Mouse (Mus musculus): ENCODE measurements around the gene Rnf157. TPM values are rescaled to one million over a fixed set of nuclear protein-coding genes. Genes with fewer than 3 reads are reported as not detected.
"Not testable (repeated sequence)": the region's sequence is repeated elsewhere in the genome, so short reads cannot be mapped to it uniquely, and the experiment has no call there.

Gene Rnf157
- polyA plus RNA-seq, 1 experiment from 2014 or later, result 15.9 TPM

GRCm38 (mm10) chr11:116426852-116427575 lies 14.2 kb upstream of the Rnf157 start:
- Histone ChIP-seq H3K9ac (replicated peaks; ENCODE audit: low read length) (no peak overlapping the region), H3K4me3 (ENCODE audit: low read depth, low read length) (no peak overlapping the region), H3K4me2 (ENCODE audit: low read depth, low read length) (no peak overlapping the region), H3K27me3 (ENCODE audit: control insufficient read depth, insufficient read depth, low read length) (no peaks in the 10 kb centered on the region), H3K36me3 (replicated peaks; ENCODE audit: control insufficient read depth, insufficient read depth, low read depth, low read length) (no peaks in the 10 kb centered on the region), H3K27ac (replicated peaks; ENCODE audit: low read depth, low read length) (no peak overlapping the region), H3K9me3 (replicated peaks; ENCODE audit: control insufficient read depth, low read length) (no peaks in the 10 kb centered on the region), H3K4me1 (ENCODE audit: control insufficient read depth, insufficient read depth, low read length) (no peaks in the 10 kb centered on the region)
- ATAC-seq (replicated peaks; ENCODE audit: insufficient number of reproducible peaks, low FRiP score, low TSS enrichment, low read depth), result no peak
- 71% methylated on average over 6 of the region's 6 CpGs for WGBS
- no peak for DNase-seq (ENCODE audit: low spot score)

DNA sequence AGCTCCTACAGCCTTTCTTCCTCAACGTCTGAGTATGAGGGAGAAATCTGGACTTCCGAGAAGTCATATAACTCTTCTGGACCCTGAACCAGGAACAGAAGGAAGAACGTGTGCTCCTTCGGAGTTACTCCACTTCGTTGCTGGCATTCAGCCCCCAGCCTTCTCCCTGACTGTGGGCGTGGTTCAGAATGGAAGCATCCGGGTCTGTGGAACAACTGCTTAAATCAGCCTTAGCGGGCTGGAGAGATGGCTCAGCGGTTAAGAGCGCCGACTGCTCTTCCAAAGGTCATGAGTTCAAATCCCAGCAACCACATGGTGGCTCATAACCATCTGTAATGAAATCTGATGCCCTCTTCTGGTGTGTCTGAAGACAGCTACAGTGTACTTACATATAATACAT lies 13.5 kb upstream of the Rnf157 start:
- not testable (repeated sequence) for H3K4me3 ChIP-seq (ENCODE audit: low read depth, low read length); H3K4me2 ChIP-seq (ENCODE audit: low read depth, low read length); H3K4me1 ChIP-seq (ENCODE audit: control insufficient read depth, insufficient read depth, low read length); H3K27ac ChIP-seq (replicated peaks; ENCODE audit: low read depth, low read length); ATAC-seq (replicated peaks; ENCODE audit: insufficient number of reproducible peaks, low FRiP score, low TSS enrichment, low read depth); H3K9me3 ChIP-seq (replicated peaks; ENCODE audit: control insufficient read depth, low read length); H3K9ac ChIP-seq (replicated peaks; ENCODE audit: low read length); H3K27me3 ChIP-seq (ENCODE audit: control insufficient read depth, insufficient read depth, low read length); DNase-seq (ENCODE audit: low spot score); H3K36me3 ChIP-seq (replicated peaks; ENCODE audit: control insufficient read depth, insufficient read depth, low read depth, low read length)
- WGBS, result 83% methylated on average over 11 of the region's 11 CpGs

DNA sequence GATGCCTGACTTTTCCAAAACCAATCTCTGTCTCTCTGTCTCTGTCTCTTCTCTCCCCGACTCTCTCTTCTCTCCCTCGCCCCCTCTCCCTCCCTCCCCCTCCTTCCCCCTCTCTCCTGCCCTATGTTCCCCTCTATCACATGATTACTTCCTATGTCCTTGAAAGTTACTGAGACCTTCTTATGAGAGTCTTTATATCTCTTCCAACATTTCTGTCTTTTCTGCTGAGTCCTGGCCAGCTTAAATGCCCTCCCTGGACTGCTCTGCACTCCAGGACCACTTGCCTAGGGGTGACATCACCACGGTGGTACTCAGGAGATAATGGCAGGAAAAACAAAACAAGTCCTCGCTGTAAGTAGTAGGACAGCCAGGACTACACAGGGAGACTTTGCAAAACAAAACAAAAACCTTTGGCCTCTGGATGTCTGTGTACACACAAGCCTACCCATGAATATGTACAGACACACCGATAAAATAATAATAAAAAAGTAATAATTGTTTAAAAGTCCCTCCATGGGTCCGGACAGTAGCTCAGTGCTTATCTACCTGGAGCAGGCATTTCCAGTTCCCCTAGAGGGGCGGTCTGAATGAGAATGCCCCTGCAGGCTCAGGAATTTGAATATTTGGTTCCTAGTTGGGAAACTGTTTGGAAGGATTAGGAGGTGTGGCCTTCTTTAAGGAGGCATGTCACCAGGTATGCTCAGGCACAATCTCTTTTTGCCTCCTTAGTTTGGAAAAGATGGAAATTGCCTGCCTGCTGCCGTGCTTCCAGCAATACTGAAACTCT lies 12.0 kb upstream of the Rnf157 start:
- WGBS, result 54% methylated on average over 8 of the region's 8 CpGs
- ATAC-seq (replicated peaks; ENCODE audit: insufficient number of reproducible peaks, low FRiP score, low TSS enrichment, low read depth) (no peak), DNase-seq (ENCODE audit: low spot score) (no peak)
- H3K36me3 ChIP-seq (replicated peaks; ENCODE audit: control insufficient read depth, insufficient read depth, low read depth, low read length), result no peaks in the 10 kb centered on the region
- H3K9me3 ChIP-seq (replicated peaks; ENCODE audit: control insufficient read depth, low read length), result no peaks in the 10 kb centered on the region
- H3K9ac ChIP-seq (replicated peaks; ENCODE audit: low read length), result no peak overlapping the region
- H3K27ac ChIP-seq (replicated peaks; ENCODE audit: low read depth, low read length), result no peak overlapping the region
- no peaks in the 10 kb centered on the region for H3K4me1 ChIP-seq (ENCODE audit: control insufficient read depth, insufficient read depth, low read length)
- no peak overlapping the region for H3K4me3 ChIP-seq (ENCODE audit: low read depth, low read length)
- H3K27me3 ChIP-seq (ENCODE audit: control insufficient read depth, insufficient read depth, low read length), result no peaks in the 10 kb centered on the region
- H3K4me2 ChIP-seq (ENCODE audit: low read depth, low read length), result no peak overlapping the region

DNA sequence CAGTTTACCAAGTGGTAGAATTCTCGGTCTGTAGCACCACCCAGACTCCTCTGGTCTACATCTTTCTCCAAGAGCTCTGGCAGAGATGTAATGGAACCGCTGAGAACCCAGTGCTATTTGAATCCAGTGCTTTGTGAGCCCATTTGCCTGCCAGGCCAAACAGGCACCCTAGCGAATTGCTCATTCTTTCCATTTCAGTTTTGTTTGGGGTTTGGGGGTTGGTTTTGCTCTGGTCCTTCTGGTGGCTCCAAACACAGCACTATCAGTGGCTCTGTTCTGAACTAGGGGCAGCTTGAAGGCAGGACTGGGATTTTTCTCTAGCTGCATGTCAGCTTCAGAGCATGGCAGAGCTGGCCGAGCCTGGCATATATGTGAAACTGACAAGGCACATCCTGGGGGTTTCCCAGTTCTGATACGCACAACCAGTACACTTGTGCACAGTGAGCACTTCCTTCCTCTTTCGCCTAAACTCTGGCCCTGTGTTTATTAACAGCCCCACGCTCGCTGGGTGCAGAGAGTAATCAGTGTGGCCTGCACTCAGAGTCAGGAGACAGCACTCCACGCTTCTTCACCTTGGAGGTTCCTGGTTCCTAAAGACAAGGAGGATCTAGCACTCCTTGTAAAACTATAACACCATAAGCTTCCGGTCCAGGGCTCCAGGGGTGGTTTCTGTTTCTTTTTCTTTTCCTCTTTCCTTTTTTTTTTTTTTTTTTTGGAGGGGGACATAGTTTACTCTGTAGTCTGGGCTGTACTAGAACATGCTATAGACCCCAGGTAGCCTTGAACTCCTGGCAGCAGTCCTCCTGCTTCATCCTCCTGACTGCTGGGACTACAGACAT lies 11.2 kb upstream of the Rnf157 start:
- DNase-seq (ENCODE audit: low spot score) (no peak), ATAC-seq (replicated peaks; ENCODE audit: insufficient number of reproducible peaks, low FRiP score, low TSS enrichment, low read depth) (no peak)
- Histone ChIP-seq H3K4me1 (ENCODE audit: control insufficient read depth, insufficient read depth, low read length) (no peaks in the 10 kb centered on the region), H3K36me3 (replicated peaks; ENCODE audit: control insufficient read depth, insufficient read depth, low read depth, low read length) (no peaks in the 10 kb centered on the region), H3K9ac (replicated peaks; ENCODE audit: low read length) (no peak overlapping the region), H3K27ac (replicated peaks; ENCODE audit: low read depth, low read length) (no peak overlapping the region), H3K4me2 (ENCODE audit: low read depth, low read length) (no peak overlapping the region), H3K27me3 (ENCODE audit: control insufficient read depth, insufficient read depth, low read length) (no peaks in the 10 kb centered on the region), H3K4me3 (ENCODE audit: low read depth, low read length) (no peak overlapping the region), H3K9me3 (replicated peaks; ENCODE audit: control insufficient read depth, low read length) (no peaks in the 10 kb centered on the region)
- WGBS, result 83% methylated on average over 10 of the region's 10 CpGs

GRCm38 (mm10) chr11:116423214-116423613 lies 10.4 kb upstream of the Rnf157 start:
- no peaks in the 10 kb centered on the region for H3K36me3 ChIP-seq (replicated peaks; ENCODE audit: control insufficient read depth, insufficient read depth, low read depth, low read length)
- no peaks in the 10 kb centered on the region for H3K27me3 ChIP-seq (ENCODE audit: control insufficient read depth, insufficient read depth, low read length)
- ATAC-seq (replicated peaks; ENCODE audit: insufficient number of reproducible peaks, low FRiP score, low TSS enrichment, low read depth) (no peak), DNase-seq (ENCODE audit: low spot score) (no peak)
- H3K9ac ChIP-seq (replicated peaks; ENCODE audit: low read length), result no peak overlapping the region
- no peaks in the 10 kb centered on the region for H3K9me3 ChIP-seq (replicated peaks; ENCODE audit: control insufficient read depth, low read length)
- 88% methylated on average over 6 of the region's 6 CpGs for WGBS
- no peaks in the 10 kb centered on the region for H3K4me1 ChIP-seq (ENCODE audit: control insufficient read depth, insufficient read depth, low read length)
- no peak overlapping the region for H3K27ac ChIP-seq (replicated peaks; ENCODE audit: low read depth, low read length)
- no peak overlapping the region for H3K4me2 ChIP-seq (ENCODE audit: low read depth, low read length)
- no peak overlapping the region for H3K4me3 ChIP-seq (ENCODE audit: low read depth, low read length)

GRCm38 (mm10) chr11:116422562-116422961 lies 9.7 kb upstream of the Rnf157 start:
- H3K27ac ChIP-seq (replicated peaks; ENCODE audit: low read depth, low read length), result no peak overlapping the region
- H3K9ac ChIP-seq (replicated peaks; ENCODE audit: low read length), result no peak overlapping the region
- H3K27me3 ChIP-seq (ENCODE audit: control insufficient read depth, insufficient read depth, low read length), result no peaks in the 10 kb centered on the region
- WGBS, result 80% methylated on average over 2 of the region's 2 CpGs
- no peaks in the 10 kb centered on the region for H3K36me3 ChIP-seq (replicated peaks; ENCODE audit: control insufficient read depth, insufficient read depth, low read depth, low read length)
- no peak overlapping the region for H3K4me3 ChIP-seq (ENCODE audit: low read depth, low read length)
- H3K9me3 ChIP-seq (replicated peaks; ENCODE audit: control insufficient read depth, low read length), result no peaks in the 10 kb centered on the region
- DNase-seq (ENCODE audit: low spot score) (no peak), ATAC-seq (replicated peaks; ENCODE audit: insufficient number of reproducible peaks, low FRiP score, low TSS enrichment, low read depth) (no peak)
- no peaks in the 10 kb centered on the region for H3K4me1 ChIP-seq (ENCODE audit: control insufficient read depth, insufficient read depth, low read length)
- H3K4me2 ChIP-seq (ENCODE audit: low read depth, low read length), result no peak overlapping the region

GRCm38 (mm10) chr11:116421102-116421501 lies 8.3 kb upstream of the Rnf157 start:
- DNase-seq (ENCODE audit: low spot score), result no peak
- no peak overlapping the region for H3K4me3 ChIP-seq (ENCODE audit: low read depth, low read length)
- H3K36me3 ChIP-seq (replicated peaks; ENCODE audit: control insufficient read depth, insufficient read depth, low read depth, low read length), result no peaks in the 10 kb centered on the region
- H3K9ac ChIP-seq (replicated peaks; ENCODE audit: low read length), result no peak overlapping the region
- H3K27me3 ChIP-seq (ENCODE audit: control insufficient read depth, insufficient read depth, low read length), result no peaks in the 10 kb centered on the region
- no peak for ATAC-seq (replicated peaks; ENCODE audit: insufficient number of reproducible peaks, low FRiP score, low TSS enrichment, low read depth)
- no peaks in the 10 kb centered on the region for H3K9me3 ChIP-seq (replicated peaks; ENCODE audit: control insufficient read depth, low read length)
- H3K4me1 ChIP-seq (ENCODE audit: control insufficient read depth, insufficient read depth, low read length), result no peaks in the 10 kb centered on the region
- 59% methylated on average over 6 of the region's 6 CpGs for WGBS
- H3K27ac ChIP-seq (replicated peaks; ENCODE audit: low read depth, low read length), result no peak overlapping the region
- H3K4me2 ChIP-seq (ENCODE audit: low read depth, low read length), result no peak overlapping the region
